Mouse (Mus musculus) right cerebral cortex, postnatal 14 days (tissue): ENCODE results near the gene Olfr391-ps.

Experiments used
- DNase-seq: peaks from one replicate; pipeline ENCODE4 v3.0.0; 2022

Olfr391-ps gene

GRCm38 (mm10) chr11:73802952-73803351 is at the start of gene Olfr391-ps:
Gene Olfr391-ps, minus strand, starts transcription at chr11:73803052.
- DNase-seq, result no peak

GRCm38 (mm10) chr11:73851354-73851753 is 48.5 kb upstream of the Olfr391-ps start, which contains the start of gene Olfr393:
Gene Olfr393, minus strand, starts transcription at chr11:73851454.
- DNase-seq, result no peak

GRCm38 (mm10) chr11:73816949-73817348 is 14.1 kb upstream of the Olfr391-ps start, which contains the start of gene Olfr392:
Gene Olfr392, minus strand, starts transcription at chr11:73817049.
- DNase-seq, result no peak

GRCm38 (mm10) chr11:73782664-73783063 is 20.2 kb downstream of the Olfr391-ps start, which contains the start of gene Olfr390:
Gene Olfr390, plus strand, starts transcription at chr11:73782964.
- no peak for DNase-seq

GRCm38 (mm10) chr11:73780613-73781012 is 22.2 kb downstream of the Olfr391-ps start, which contains the start of gene Olfr389:
Gene Olfr389, minus strand, starts transcription at chr11:73780713.
- no peak for DNase-seq

GRCm38 (mm10) chr11:73759115-73759514 is 43.7 kb downstream of the Olfr391-ps start:
- DNase-seq, result no peak
